Mouse (Mus musculus) liver, embryonic 16.5 days (tissue): ENCODE data around the gene Amhr2. TPM values are rescaled to one million over a fixed set of nuclear protein-coding genes. Genes with fewer than 3 reads are reported as not detected.

Experiments
- ATAC-seq: fragments of 200-750 bp; cut with Nextera tagmentation; 2 replicates; pipeline ENCODE4 v1.8.0; 2017; ENCODE audit warnings: low read depth, mild to moderate bottlenecking, moderate number of reproducible peaks, moderate library complexity
- H3K27ac ChIP-seq: fragments of 300-500 bp; sonication (generic); 2 replicates; pipeline ENCODE4 v1.5.1; 2014; ENCODE audit warnings: mild to moderate bottlenecking, low read length
- H3K27me3 ChIP-seq: fragments of 300-500 bp; sonication (generic); 2 replicates; pipeline ENCODE4 v1.6.1; 2014; ENCODE audit warnings: low read depth, low read length, mixed read lengths; ENCODE audit not compliant: control insufficient read depth, insufficient read depth
- H3K36me3 ChIP-seq: fragments of 300-500 bp; sonication (generic); 2 replicates; pipeline ENCODE4 v1.6.1; 2014; ENCODE audit warnings: mild to moderate bottlenecking; ENCODE audit not compliant: control insufficient read depth, insufficient read depth
- H3K4me1 ChIP-seq: fragments of 300-500 bp; sonication (generic); 2 replicates; pipeline ENCODE4 v1.6.1; 2014; ENCODE audit warnings: low read depth, low read length, mixed read lengths; ENCODE audit not compliant: control insufficient read depth
- H3K4me2 ChIP-seq: fragments of 300-500 bp; sonication (generic); 2 replicates; pipeline ENCODE4 v1.6.1; 2014; ENCODE audit warnings: low read depth, low read length, mixed read lengths
- H3K4me3 ChIP-seq: fragments of 300-500 bp; sonication (generic); 2 replicates; pipeline ENCODE4 v1.5.1; 2014; ENCODE audit warnings: low read depth, mild to moderate bottlenecking, low read length
- H3K9ac ChIP-seq: fragments of 300-500 bp; sonication (generic); 2 replicates; pipeline ENCODE4 v1.6.1; 2014; ENCODE audit warnings: low read depth, low read length
- H3K9me3 ChIP-seq: fragments of 300-500 bp; sonication (generic); replicated peaks from 2 replicates; pipeline ENCODE4 v1.6.1; 2016; ENCODE audit warnings: low read length; ENCODE audit not compliant: control insufficient read depth
- WGBS: fragments of 180-500 bp; shearing (Covaris S2); extraction: QIAGEN DNeasy Blood & Tissue Kit; methylation state at CpG from one replicate; pipeline ENCODE4 v1.1.7; 2014; ENCODE audit not compliant: insufficient replicate concordance; 5-methylcytosine and 5-hydroxymethylcytosine counted together
- polyA plus RNA-seq: library from polyadenylated mRNA; unstranded; fragments of >200 nt; fragmentation: Nextera tagmentation; extraction: Ambion mirVana; gene quantifications from 2 replicates; pipeline ENCODE4 v1.2.1, GENCODE M21; 2015

Amhr2 gene
- polyA plus RNA-seq, 1 experiment from 2014 or later = 0.04 TPM

DNA sequence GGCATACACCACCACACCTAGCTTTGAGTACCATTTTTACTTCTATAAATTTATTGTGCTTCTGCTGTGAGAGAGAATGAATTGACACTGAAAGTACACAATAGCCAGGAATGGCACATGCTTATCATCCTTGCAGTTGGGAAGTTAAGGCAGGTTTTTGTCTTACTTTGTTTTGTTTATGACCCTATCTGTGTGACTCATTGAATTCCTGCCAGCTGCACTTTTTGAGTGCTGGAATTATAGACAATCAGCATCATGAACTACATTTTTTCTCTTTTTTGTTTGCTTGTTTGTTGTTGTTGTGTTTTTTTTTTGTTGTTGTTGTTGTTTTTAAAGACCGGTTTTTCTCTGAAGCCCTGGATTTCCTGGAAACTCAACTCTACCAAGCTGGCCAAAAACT lies 24.2 kb upstream of the Amhr2 start:
- Histone ChIP-seq H3K4me2 (no peak overlapping the region), H3K9ac (no peak overlapping the region), H3K36me3 (peaks cover 14% of the 10 kb centered on the region), H3K4me3 (no peak overlapping the region), H3K27ac (no peak overlapping the region), H3K27me3 (no peaks in the 10 kb centered on the region), H3K9me3 (no peaks in the 10 kb centered on the region), H3K4me1 (no peaks in the 10 kb centered on the region)
- no peak for ATAC-seq
- 34% methylated on average over 1 of the region's 1 CpGs for WGBS

DNA sequence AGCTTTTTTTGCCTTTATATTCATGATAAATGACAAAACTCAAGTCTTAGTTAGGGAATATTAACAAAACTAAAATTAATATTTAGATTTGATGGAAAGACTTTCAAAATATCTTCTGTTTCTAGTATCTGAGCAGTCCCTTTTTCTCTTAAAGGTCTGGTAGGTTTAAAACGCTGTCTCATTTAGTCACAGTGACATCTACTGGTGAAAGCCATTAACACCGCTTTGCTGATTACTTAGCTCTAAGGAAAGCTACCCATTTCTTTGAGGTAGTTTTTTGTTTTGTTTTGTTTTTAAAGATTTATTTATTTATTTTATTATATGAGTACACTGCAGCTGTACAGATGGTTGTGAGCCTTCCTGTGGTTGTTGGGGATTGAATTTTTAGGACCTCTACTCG lies 23.7 kb upstream of the Amhr2 start:
- ATAC-seq = no peak
- H3K27ac ChIP-seq = no peak overlapping the region
- H3K4me3 ChIP-seq = no peak overlapping the region
- H3K4me2 ChIP-seq = no peak overlapping the region
- H3K9me3 ChIP-seq = no peaks in the 10 kb centered on the region
- no peaks in the 10 kb centered on the region for H3K27me3 ChIP-seq
- no peak overlapping the region for H3K9ac ChIP-seq
- WGBS = 55% methylated on average over 3 of the region's 3 CpGs
- H3K4me1 ChIP-seq = no peaks in the 10 kb centered on the region
- H3K36me3 ChIP-seq = peaks cover 18% of the 10 kb centered on the region

DNA sequence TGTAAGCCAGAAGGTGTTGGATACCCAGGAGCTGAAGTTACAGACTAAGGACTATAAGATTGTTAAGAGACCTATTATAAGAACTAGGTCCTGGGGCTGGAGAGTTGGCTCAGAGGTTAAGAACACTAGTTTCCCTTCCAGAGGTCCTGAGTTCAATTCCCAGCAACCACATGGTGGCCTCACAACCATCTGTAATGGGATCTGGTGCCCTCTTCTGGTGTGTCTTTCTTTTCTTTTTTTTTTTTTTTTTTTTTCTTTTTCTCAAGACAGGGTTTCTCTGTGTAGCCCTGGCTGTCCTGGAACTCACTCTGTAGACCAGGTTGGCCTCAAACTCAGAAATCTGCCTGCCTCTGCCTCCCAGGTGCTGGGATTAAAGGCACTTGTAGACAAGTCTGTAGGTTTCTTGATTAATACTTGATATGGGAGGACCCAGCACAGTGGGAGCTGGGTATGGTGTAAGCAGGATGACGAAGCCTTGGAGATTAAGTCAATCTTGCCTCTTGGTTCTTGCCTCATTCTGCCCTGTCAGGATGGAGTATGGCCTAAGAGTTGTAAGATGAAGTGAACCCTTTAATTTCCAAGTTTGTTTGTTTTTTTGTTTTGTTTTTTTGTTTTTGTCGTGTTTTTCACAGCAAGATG lies 21.4 kb upstream of the Amhr2 start:
- no peak for ATAC-seq
- Histone ChIP-seq H3K9me3 (no peaks in the 10 kb centered on the region), H3K9ac (no peak overlapping the region), H3K4me1 (no peaks in the 10 kb centered on the region), H3K27ac (no peak overlapping the region), H3K4me3 (no peak overlapping the region), H3K4me2 (no peak overlapping the region), H3K36me3 (peaks cover 27% of the 10 kb centered on the region), H3K27me3 (no peaks in the 10 kb centered on the region)
- 76% methylated on average over 2 of the region's 2 CpGs for WGBS

DNA sequence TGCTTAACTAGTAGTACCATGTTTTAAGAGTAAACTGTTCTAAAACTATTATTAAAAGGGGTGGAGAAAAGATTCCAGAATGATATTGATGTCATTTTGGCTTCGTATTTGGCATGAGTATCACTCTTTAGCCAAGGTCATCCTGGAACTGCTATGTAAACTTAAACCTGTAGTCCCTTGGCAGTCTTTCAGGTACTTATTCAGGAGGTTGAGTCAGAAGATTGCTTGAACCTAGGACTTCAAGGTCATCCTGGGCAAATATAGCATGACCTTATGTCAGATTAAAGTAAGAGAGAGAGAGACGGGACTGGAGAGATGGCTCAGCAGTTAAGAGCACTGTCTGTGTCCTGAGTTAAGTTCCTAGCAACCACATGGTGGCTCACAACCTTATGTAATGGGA lies 20.5 kb upstream of the Amhr2 start:
- H3K4me2 ChIP-seq = no peak overlapping the region
- H3K4me1 ChIP-seq = no peaks in the 10 kb centered on the region
- no peaks in the 10 kb centered on the region for H3K9me3 ChIP-seq
- no peaks in the 10 kb centered on the region for H3K27me3 ChIP-seq
- H3K4me3 ChIP-seq = no peak overlapping the region
- H3K9ac ChIP-seq = no peak overlapping the region
- peaks cover 27% of the 10 kb centered on the region for H3K36me3 ChIP-seq
- WGBS = 69% methylated on average over 2 of the region's 2 CpGs
- no peak overlapping the region for H3K27ac ChIP-seq
- no peak for ATAC-seq

DNA sequence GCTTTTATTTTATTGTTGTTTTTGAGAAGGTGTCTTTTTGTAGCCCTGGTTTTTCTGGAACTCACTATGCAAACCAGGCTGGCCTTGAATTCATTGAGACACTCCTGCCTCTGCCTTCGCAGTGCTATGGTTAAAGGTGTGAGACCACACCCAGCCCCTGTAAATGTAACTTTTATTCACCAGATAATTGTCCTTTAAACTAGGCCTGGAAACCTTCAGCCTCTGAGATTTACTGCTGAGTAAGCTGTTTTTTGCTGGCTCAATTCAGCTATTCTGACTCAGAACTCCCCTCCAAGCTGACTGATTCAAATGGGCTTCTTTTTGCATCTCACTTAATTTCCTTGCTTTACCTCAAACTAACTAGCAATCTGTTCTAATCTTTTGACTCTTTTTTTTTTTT lies 18.2 kb upstream of the Amhr2 start:
- H3K27ac ChIP-seq = no peak overlapping the region
- no peak overlapping the region for H3K9ac ChIP-seq
- WGBS = 100% methylated on average over 1 of the region's 1 CpGs
- H3K4me2 ChIP-seq = no peak overlapping the region
- no peaks in the 10 kb centered on the region for H3K9me3 ChIP-seq
- H3K36me3 ChIP-seq = peaks cover 41% of the 10 kb centered on the region
- H3K27me3 ChIP-seq = no peaks in the 10 kb centered on the region
- no peak for ATAC-seq
- H3K4me3 ChIP-seq = no peak overlapping the region
- no peaks in the 10 kb centered on the region for H3K4me1 ChIP-seq

DNA sequence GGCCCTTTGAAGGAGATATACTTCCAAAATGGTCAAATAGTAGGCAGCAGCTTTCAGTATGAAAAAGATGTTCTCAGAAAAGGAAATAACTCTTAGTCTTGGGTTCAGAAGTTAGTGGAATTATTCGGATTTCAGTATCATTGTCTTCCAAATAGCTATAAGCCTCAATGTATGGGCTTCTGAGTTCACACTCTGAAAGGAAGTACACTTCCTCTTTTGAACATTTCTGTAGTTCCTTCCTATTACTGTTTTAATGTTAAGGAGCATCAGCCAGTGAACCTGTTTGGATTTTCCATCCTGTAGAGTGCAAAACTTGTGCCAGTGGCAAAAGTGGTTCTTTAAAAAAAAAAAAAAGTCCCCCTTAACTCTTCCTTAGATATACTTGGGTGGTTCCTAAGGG lies 13.1 kb upstream of the Amhr2 start:
- no peak overlapping the region for H3K9ac ChIP-seq
- H3K4me2 ChIP-seq = no peak overlapping the region
- no peak overlapping the region for H3K4me3 ChIP-seq
- H3K4me1 ChIP-seq = no peaks in the 10 kb centered on the region
- no peaks in the 10 kb centered on the region for H3K27me3 ChIP-seq
- no peak for ATAC-seq
- peaks cover 28% of the 10 kb centered on the region for H3K36me3 ChIP-seq
- H3K27ac ChIP-seq = no peak overlapping the region
- 44% methylated on average over 1 of the region's 1 CpGs for WGBS
- no peaks in the 10 kb centered on the region for H3K9me3 ChIP-seq

DNA sequence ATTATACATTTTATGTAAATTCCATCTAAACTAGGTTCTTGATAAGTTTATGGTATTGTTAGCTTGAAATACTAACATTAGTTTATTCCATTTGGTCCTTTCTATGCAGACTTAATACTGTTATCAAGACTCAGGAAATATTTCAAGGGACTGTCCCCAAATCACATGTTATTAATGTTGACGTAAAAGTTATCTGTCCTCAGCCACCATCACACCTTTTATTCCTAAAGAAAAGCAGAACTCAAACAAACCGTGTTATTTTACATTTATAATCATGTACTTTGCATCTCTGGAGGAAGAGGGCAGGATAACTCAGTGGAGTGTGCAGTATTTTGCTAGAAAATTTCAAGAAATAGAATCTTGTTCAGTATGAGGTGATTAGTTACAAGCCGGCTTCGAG lies 12.0 kb upstream of the Amhr2 start:
- ATAC-seq = no peak
- H3K36me3 ChIP-seq = peaks cover 24% of the 10 kb centered on the region
- H3K27ac ChIP-seq = no peak overlapping the region
- no peak overlapping the region for H3K4me3 ChIP-seq
- H3K4me1 ChIP-seq = no peaks in the 10 kb centered on the region
- 89% methylated on average over 4 of the region's 4 CpGs for WGBS
- no peak overlapping the region for H3K9ac ChIP-seq
- no peaks in the 10 kb centered on the region for H3K27me3 ChIP-seq
- no peak overlapping the region for H3K4me2 ChIP-seq
- H3K9me3 ChIP-seq = no peaks in the 10 kb centered on the region

DNA sequence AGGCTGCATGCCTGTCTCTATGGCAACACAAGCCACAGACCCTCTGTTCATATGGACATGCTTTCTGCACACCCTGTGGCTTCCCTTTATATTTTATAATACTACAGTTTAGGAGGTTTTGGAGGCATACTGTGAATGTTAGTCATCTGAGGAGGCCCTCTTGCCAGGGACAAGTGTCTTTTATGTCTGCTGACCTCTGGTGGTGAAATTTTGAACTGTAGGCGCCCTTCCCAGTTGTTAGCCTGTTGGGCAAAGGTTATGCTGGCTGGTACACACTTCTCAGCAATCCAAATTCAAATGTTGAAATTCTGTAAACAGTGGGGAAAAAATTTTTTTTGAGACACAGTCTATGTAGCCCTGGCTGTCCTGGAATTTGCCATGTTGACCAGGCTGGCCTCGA lies 2.7 kb upstream of the Amhr2 start:
- ATAC-seq = peak; percentile 60
- 35% methylated on average over 2 of the region's 2 CpGs for WGBS
- Histone ChIP-seq H3K9me3 (no peaks in the 10 kb centered on the region), H3K4me2 (no peak overlapping the region), H3K36me3 (no peaks in the 10 kb centered on the region), H3K27me3 (no peaks in the 10 kb centered on the region), H3K4me1 (no peaks in the 10 kb centered on the region), H3K27ac (no peak overlapping the region), H3K9ac (no peak overlapping the region), H3K4me3 (no peak overlapping the region)

DNA sequence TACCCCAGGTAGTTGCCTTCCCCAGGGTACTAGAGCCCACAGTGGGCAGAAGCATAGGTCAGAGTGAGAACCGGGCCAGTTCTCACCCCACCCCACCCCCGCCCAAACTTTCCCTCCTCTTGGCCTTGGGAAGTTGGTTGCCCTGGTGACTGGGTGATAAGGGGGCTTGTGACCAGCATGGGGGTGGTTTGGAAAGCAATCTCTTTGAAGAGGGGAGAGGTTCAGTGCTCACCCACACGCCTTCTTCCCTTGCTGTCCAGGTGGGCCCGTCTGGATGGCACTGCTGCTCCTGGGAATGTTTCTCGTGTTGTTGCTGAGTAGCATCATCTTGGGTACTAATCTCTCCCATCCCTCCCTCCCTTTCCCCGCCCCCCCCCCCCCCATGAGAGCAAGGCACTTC lies 1.3 kb downstream of the Amhr2 start:
- H3K9me3 ChIP-seq = no peaks in the 10 kb centered on the region
- WGBS = 27% methylated on average over 5 of the region's 6 CpGs
- ATAC-seq = no peak

More for the DNA sequence above, 1.3 kb downstream of the Amhr2 start:
- Histone ChIP-seq H3K36me3 (no peaks in the 10 kb centered on the region), H3K4me2 (no peak overlapping the region), H3K9ac (no peak overlapping the region), H3K4me1 (peaks cover 3% of the 10 kb centered on the region; the same call in 1 of the 2 replicates), H3K27me3 (no peaks in the 10 kb centered on the region), H3K4me3 (no peak overlapping the region), H3K27ac (no peak overlapping the region)
